Mouse (Mus musculus): ENCODE measurements around the gene 1700067K01Rik.

Gene 1700067K01Rik

GRCm38 (mm10) chr8:84001281-84002000 lies at the start of gene 1700067K01Rik:
1700067K01Rik (plus strand) TSS chr8:84001502.
- peak in 1 of 2 experiments; percentile 45 for DNase-seq

GRCm38 (mm10) chr8:83954749-83955105 lies 46.6 kb upstream of the 1700067K01Rik start:
- DNase-seq = no peak

- DNase-seq = peak; percentile 99 to 100
Measured at GRCm38 (mm10) chr8:83955106-83955957, 46.0 kb upstream of the 1700067K01Rik start, which contains the start of the genes Gm10644 and Asf1b. Gm10644 (minus strand) TSS chr8:83955205. Asf1b (plus strand) TSS chr8:83955507.

GRCm38 (mm10) chr8:83955958-83956218 lies 45.4 kb upstream of the 1700067K01Rik start:
- DNase-seq = no peak

- DNase-seq = no peak
Measured at GRCm38 (mm10) chr8:83956789-83957188, 44.5 kb upstream of the 1700067K01Rik start.

- DNase-seq = peak; percentile 65 to 71
Measured at GRCm38 (mm10) chr8:83964015-83964765, 37.1 kb upstream of the 1700067K01Rik start.

GRCm38 (mm10) chr8:83967701-83968100 lies 33.6 kb upstream of the 1700067K01Rik start:
- no peak for DNase-seq

GRCm38 (mm10) chr8:83971121-83971520 lies 30.2 kb upstream of the 1700067K01Rik start:
- DNase-seq = no peak

GRCm38 (mm10) chr8:83971661-83972060 lies 29.6 kb upstream of the 1700067K01Rik start:
- DNase-seq = no peak

- DNase-seq = peak; percentile 97 to 100
Measured at GRCm38 (mm10) chr8:83972150-83973120, 28.9 kb upstream of the 1700067K01Rik start, which contains the start of gene Prkaca. Prkaca (plus strand) TSS chr8:83972993.

GRCm38 (mm10) chr8:83973161-83974031 lies 27.9 kb upstream of the 1700067K01Rik start:
- DNase-seq = no peak

- peak; percentile 44 to 63 for DNase-seq
Measured at GRCm38 (mm10) chr8:83974521-83974920, 26.8 kb upstream of the 1700067K01Rik start.

GRCm38 (mm10) chr8:83976101-83976630 lies 25.1 kb upstream of the 1700067K01Rik start:
- peak in 1 of 2 experiments; percentile 43 for DNase-seq

GRCm38 (mm10) chr8:83976779-83977350 lies 24.4 kb upstream of the 1700067K01Rik start:
- peak in 1 of 2 experiments; percentile 19 for DNase-seq

GRCm38 (mm10) chr8:83977646-83978045 lies 23.7 kb upstream of the 1700067K01Rik start:
- peak in 1 of 2 experiments; percentile 17 for DNase-seq

- no peak for DNase-seq
Measured at GRCm38 (mm10) chr8:83978200-83978599, 23.1 kb upstream of the 1700067K01Rik start.

GRCm38 (mm10) chr8:83980250-83980649 lies 21.1 kb upstream of the 1700067K01Rik start:
- DNase-seq = no peak

- DNase-seq = no peak
Measured at GRCm38 (mm10) chr8:83980845-83981244, 20.5 kb upstream of the 1700067K01Rik start.

- DNase-seq = no peak
Measured at GRCm38 (mm10) chr8:83981533-83981932, 19.8 kb upstream of the 1700067K01Rik start.

GRCm38 (mm10) chr8:83982449-83982848 lies 18.9 kb upstream of the 1700067K01Rik start:
- DNase-seq = no peak

Data from lung, postnatal 4 days (tissue).